Mouse (Mus musculus) right cerebral cortex, postnatal 14 days (tissue): Measurements from ENCODE around the gene Ptpn14.

ENCODE experiments used
- DNase-seq: peaks from one replicate; pipeline ENCODE4 v3.0.0; 2022

Ptpn14 gene

DNA sequence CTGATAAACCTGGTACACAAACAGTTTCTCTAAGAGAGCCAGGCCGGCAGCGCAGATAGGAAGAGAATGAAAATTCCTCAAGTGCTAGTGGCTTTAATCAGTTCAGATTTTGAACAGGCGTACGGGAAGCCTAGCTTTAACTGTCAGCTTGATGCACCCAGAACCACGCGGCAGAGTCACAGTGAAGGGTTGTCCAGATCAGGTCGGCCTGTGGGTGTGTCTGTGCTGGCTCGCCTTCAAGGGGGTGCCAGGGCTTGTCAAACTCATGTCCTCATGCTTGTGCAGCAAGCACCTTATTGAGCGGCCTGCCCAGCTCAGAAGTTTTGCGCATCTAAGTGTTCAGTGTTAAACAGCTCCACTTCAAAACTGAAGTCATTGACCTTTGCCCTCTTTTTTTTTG lies 44.6 kb downstream of the Ptpn14 start:
- DNase-seq: no peak

GRCm38 (mm10) chr1:189774778-189775177 lies 46.7 kb downstream of the Ptpn14 start:
- no peak for DNase-seq

DNA sequence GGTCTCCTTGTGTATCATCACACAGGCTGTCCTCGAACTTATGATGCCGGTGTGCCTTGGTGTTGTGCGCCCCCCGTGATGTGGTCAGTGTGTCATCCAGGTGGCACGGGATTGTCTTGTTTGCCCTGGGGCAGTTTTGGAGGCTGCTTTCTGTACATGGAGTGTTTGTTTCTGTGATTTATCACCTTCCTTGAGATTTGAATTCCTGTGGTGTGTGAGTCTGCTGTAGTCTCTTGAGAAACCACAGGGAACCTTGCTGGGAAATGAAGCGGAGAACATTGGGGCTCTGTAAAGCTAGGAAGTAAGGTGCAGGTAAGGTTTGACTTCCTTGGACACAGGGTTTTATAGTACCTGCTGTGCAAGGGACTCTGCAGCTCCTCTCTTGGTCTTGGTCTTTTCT lies 49.1 kb downstream of the Ptpn14 start:
- DNase-seq: no peak

DNA sequence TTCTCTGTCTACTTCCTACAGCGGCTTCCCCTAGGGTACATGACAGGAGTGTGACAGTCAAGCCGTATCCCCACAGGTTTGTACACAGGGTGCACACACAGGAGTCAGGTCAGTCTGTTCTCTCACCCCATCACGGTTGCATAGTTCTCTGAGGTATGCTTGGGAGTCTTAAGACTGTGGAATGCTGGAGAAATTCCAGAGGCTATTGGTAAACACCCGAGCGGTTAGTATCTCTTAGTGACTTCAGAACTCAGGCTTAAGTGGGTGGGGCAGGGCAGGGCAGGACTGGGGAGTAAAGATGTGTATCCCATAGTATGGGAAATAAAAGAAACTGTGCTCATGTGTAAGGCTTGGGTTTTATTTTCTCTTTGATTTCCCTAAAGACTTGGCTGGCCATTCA lies 50.3 kb downstream of the Ptpn14 start:
- no peak for DNase-seq

DNA sequence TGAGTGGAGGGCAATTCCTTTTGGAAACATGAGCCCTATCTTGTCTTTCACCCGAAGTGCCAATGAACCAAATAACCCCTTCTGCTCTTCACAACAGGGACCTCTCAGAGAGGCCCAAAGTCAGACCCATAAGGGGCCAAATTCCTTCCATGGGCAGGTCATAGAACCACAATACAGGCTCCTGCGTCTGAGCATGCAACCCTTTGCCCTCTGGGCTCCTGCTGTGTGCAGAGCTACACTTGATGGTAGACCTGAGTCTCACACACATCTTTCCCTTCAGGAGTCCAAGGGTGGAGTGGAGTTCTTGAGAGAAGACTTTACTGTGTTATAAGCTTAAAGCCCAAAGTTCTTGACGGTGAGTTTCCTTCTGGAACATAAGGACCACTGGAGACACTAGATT lies 51.2 kb downstream of the Ptpn14 start:
- no peak for DNase-seq

DNA sequence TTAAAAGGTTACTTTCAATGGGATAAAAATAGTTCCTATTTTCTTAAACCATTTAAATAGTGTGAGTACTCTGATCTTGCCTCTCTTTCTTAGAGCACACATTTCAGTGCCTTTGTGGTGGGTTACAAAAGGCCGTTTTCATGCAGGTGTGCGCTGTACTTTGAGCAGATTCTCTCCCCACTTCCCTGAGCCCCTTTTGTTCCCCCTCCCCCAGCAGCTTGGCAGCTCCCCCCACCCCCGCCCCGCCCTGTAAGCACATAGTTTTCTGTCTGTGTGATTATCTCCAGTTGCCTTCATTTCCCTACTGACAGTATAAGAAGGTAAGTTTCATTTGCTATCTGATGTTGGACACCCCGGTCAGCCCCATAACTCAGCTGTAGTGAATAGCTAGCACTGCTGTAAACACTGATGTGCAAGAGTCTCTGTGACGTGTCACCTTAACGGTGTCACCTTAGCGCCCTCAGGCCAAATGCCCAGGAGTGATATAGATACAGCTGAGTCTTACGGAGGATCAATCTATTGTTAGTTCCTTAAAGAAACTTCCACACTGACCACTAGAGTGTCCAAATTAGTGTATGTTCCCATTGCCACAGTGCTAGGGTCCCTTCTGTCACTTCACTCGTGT lies 53.8 kb downstream of the Ptpn14 start:
- no peak for DNase-seq

DNA sequence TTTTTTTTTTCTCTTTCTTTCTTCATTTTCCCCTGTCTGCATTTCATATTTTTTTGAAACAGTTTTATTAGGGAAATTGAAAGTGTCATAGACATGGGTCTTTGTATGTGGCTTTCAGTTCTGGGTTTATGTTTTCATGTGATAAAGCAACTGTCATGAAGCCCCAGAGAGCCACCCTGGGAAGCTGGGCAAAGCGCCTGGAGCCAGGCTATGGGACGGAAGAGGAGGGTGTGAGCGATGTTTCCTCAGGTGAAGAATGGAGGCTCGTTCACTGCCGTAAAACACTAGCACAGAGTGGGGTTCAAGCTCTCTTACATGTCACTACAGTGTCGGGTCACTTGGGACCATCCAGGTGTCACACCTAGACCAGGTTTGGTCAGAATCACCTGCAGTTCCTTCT lies 54.6 kb downstream of the Ptpn14 start:
- DNase-seq: no peak

- DNase-seq: no peak
These were observed 56.4 kb downstream of the Ptpn14 start for GRCm38 (mm10) chr1:189784503-189784902.

- DNase-seq: peak; percentile 40
These were observed 58.8 kb downstream of the Ptpn14 start for GRCm38 (mm10) chr1:189786707-189787485.

GRCm38 (mm10) chr1:189789545-189789944 lies 61.5 kb downstream of the Ptpn14 start:
- no peak for DNase-seq

DNA sequence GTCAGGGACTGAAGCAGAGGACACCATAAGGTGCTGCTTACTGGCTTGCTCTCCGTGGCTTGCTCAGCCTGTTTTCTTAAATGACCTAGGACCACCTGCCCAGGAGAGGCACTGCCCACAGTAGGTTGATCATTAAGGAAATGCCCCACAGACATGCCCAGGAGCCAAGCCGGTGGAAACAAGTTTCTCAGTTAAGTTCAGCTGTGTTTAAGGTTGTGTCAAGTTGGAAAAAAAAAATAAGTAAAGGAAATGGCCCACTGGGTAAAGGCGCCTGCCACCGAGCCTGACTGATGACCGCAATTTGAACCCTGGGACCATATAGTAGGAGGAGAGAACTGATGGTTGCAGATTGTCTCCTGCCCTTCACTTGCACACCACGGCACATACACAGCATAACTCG lies 62.6 kb downstream of the Ptpn14 start:
- no peak for DNase-seq

DNA sequence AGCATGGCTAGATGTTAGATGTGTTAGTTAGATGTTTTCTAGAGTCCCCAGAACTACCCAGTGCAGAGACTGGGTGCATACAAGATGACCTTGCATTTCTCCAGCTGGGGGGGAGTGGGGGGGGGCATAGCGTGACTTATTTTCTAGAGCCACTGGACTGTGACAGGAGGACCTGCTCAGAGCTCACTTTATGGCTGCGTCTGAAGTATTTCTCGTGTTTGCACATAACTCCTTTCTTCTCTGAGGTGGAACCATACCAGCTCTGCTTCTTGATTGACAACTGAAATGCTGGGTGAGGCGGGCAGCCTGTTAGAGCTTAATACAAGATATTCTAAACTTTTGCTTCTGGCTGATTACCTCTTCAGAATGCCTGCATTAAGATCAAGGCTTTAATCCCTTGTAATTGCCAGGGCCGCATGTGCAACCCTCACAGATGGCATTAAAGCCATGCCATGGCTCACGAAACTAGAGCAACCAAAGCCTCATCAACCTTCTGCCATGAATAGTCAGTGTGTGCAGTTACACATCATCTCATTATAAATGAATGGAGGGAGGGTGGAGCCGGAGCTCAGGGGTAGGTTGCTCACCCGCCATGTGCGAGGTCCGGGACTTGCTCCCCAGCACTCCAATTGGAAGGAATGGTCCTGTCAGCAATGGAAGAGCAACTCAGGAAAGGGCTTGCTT lies 63.6 kb downstream of the Ptpn14 start:
- DNase-seq: no peak

DNA sequence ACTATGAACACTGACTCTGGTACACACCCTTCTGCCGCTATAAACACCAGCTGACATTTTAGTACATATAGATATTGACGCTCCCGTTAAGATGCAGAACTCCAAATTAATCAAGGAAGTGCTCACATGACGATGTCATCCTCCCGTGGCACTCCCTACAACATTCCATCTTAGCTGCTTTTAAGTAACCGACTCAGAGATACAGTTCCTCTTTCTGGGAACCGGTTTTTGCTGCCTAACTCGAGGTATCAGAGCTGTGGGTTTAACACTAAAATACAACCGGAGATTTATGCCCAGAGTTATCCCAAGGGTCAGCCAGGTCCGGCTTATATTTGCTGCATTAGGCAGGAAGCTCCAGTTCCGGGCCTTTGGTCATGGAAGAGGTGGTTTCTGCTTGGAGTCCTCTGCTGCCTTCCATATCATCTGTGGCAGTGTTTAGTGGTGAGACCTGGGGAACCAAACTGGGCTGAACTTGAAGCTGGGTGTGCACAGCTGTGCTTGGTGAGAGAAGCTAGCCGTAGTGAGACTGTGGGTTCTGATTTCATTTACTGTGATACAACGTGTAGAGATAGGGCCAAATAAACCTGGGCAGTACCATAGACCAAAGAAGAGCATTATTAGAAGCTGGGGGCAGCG lies 64.6 kb downstream of the Ptpn14 start:
- no peak for DNase-seq

GRCm38 (mm10) chr1:189798949-189799348 lies 70.9 kb downstream of the Ptpn14 start:
- no peak for DNase-seq

DNA sequence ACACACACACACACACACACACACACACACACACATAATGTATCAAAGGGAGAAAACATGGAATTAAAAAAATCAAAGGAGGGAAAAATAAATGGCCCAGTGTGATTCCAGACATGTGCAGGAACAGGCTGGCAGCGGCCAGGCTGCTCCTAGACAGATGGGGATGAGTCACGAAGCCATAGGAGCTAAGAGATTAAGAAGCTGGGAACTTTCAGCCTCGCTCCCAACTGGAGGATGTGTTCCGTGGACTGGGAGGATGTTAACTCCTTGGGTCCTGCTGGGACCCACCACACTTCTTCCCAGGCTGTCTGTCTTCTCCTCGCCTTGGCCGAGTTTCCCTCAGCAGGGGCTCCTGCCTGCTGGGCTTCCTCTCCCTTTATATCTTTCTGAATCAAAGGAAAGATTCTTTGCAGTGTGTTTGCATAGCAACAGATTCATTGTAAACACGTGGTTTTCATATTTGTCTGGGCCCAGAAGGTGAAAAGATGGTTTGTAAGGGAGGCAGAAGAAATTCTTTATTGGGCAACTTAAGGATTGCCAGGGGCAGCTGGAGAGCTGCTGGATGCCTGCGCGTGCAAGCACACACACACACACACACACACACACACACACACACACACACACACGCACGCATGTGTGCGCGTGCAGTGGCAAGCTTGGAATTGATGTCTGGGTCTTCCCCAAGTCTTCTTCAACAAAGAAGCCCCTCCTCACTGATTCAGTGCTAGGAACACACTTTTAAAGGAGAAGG lies 72.3 kb downstream of the Ptpn14 start:
- DNase-seq: peak; percentile 33

GRCm38 (mm10) chr1:189801303-189801702 lies 73.2 kb downstream of the Ptpn14 start:
- DNase-seq: no peak

DNA sequence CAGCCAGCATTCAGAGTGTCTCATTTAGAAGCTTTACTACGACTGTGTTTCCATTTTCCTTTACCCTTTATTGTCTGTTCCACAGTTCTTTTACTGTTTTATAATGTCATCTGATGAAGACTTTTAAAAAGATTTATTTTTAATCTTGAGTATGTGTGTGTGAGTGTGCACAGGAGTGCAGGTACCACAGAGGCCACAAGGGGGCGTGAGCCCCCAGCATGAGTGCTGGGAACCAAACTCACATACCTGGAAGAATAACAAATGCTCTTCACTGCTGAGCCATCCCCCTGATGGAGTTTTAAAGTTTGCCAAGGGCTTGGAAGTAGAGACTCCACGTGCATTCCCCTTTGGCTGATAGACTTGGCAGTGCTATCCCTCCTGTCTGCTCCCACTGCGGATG lies 74.5 kb downstream of the Ptpn14 start:
- DNase-seq: no peak

- no peak for DNase-seq
These were observed 75.7 kb downstream of the Ptpn14 start for GRCm38 (mm10) chr1:189803742-189804141.

DNA sequence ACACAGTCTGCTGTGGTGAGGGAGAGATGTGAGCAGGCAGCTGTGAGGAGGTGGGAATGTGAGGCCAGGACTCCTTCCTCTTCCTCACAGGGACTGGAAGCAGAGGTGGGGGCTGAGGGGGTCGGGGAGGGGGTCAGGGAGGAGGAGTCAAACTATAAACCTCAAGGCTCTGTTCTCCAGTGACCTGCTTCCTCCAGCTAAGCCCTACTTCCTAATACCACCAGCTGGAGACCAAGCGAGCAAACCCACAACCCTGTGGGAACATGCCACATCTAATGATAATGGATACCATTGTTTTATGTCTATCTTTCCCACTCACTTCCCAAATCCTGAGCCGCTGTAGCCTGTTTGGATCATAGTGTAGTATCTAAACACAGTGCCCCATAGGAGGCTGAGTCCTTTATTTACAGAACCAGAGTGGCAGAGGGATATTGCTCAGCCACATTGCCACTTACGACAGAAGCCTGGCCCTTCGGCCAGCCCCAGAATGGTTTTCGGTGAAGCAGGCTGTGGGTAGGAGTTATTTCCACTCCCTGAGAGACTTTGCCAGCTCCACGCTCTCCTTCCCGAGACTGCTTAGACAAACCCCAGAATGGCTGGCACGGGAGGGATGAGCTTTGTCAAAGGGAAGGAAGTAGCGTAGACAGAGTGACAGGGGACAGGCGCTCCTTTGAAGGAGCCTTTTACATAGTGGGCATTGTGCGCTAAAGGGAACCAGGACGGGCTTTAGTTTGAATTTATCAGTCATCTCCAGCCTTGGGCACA lies 78.6 kb downstream of the Ptpn14 start:
- DNase-seq: no peak

- DNase-seq: no peak
These were observed 79.9 kb downstream of the Ptpn14 start for GRCm38 (mm10) chr1:189808015-189808414.

GRCm38 (mm10) chr1:189808453-189808852 lies 80.4 kb downstream of the Ptpn14 start:
- DNase-seq: no peak

DNA sequence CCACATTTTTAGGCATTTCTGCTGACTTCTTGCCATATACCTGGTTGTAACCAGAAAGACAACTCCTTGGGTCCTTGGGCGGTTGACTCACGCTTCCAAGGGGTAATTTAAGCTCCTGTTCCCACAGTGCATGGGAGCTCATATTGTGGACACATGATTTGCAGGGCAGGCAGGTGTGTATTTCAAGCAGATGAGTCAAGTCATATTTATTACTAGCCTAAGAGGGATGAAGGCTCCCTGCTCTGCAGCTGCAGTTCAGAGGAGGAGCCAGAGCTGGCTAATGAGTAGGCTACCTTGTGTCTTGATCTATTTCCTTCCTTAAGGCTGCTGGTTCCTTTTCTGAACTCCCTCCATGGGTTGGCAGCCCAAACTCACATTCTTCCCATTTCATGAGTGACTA lies 83.7 kb downstream of the Ptpn14 start:
- DNase-seq: no peak
